In genomic region chr9:107648767-107649166, GRCm38 (mm10) we compare ENCODE assay signal across 28 mouse cellular contexts. TPM values are rescaled to one million over a fixed set of nuclear protein-coding genes. Genes with fewer than 3 reads are reported as not detected.
"Had no signal": no experiment of that assay in that cellular context is flagged by ENCODE, and none has a peak within 500 bp of the region (broad histone marks: within the 10 kb centered on the region; RNA-seq: fewer than 3 reads in every experiment).

No protein-coding gene starts in this region.

- DNase-seq: gastrocnemius, postnatal 10 days; gastrocnemius, postnatal 25 days; heart, adult 18-20 months; heart, postnatal 10 days; kidney, adult 11 months; kidney, adult 2 months; kidney, adult 9 months; kidney, postnatal 14 days; kidney, postnatal 36 days; layer of hippocampus, adult 9-11 months; liver had no signal

- H3K4me3 ChIP-seq: heart, embryonic 10.5 days; heart, embryonic 12.5 days; hindbrain, embryonic 13.5 days; hindbrain, embryonic 15.5 days; kidney, embryonic 15.5 days; left cerebral cortex, adult 2 months; limb, embryonic 10.5 days; limb, embryonic 12.5 days; liver, embryonic 12.5 days had no signal

- H3K27ac ChIP-seq: heart, embryonic 10.5 days; hindbrain, embryonic 13.5 days; kidney, embryonic 15.5 days; kidney, postnatal 0 days; left cerebral cortex, adult 2 months; limb, embryonic 10.5 days; limb, embryonic 12.5 days; liver, embryonic 12.5 days; liver, embryonic 14.5 days had no signal

RNA-seq across cellular contexts. Expression of gene Slc38a3, which starts 20.6 kb away (rescaled TPM):
- total RNA-seq: granulocyte monocyte progenitor cell, adult 5-6 weeks; hematopoietic stem cell, adult 5-6 weeks had no signal

RNA-seq across cellular contexts. Expression of gene Gnat1, which starts 30.7 kb away (rescaled TPM):
- total RNA-seq: gastrocnemius, postnatal 10 days; gastrocnemius, postnatal 25 days; gastrocnemius, postnatal 4 days; granulocyte monocyte progenitor cell, adult 5-6 weeks; heart, adult 18-20 months; heart, adult 8-10 months; heart, postnatal 10 days; heart, postnatal 25 days; hematopoietic stem cell, adult 5-6 weeks; layer of hippocampus, adult 18-20 months had no signal

RNA-seq across cellular contexts. Expression of gene Sema3b, which starts 39.7 kb away (rescaled TPM):
- total RNA-seq: granulocyte monocyte progenitor cell, adult 5-6 weeks; hematopoietic stem cell, adult 5-6 weeks had no signal
